Mouse (Mus musculus) layer of hippocampus, postnatal 25 days (tissue): ENCODE data around the gene Vmn1r70. TPM values are rescaled to one million over a fixed set of nuclear protein-coding genes. Genes with fewer than 3 reads are reported as not detected.

ENCODE experiments used
- DNase-seq, 2 experiments: peaks; one replicate each; pipeline ENCODE4 v3.0.0; 2022; ENCODE audit warnings: mixed read lengths in 2 of 2, low spot score in 1 of 2; ENCODE audit errors: extremely low spot score in 1 of 2
- total RNA-seq, 2 experiments: library from RNA; stranded (reverse); gene quantifications; 2 replicates each; pipeline ENCODE4 v1.2.3; 2021

The Vmn1r70 gene
- total RNA-seq: not detected

DNA sequence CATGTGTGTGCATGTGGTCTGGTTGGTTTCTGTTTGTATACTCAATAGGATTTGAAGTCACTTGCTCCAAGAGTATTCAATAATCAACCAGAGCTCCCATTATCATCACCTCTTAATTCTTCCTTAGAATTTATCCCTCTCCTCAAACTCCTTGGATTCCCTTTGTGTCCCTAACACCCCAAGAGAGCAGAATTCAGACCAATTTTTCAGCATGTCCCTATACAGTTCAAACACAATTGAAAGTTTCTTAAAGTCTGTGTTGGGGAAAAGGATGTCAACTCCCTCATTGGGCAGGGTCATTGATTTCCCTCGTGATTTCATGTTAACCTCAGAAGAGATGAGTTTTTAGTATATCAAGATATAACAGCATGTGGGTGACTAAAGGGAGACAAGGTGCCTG is at the start of gene Vmn1r70:
Vmn1r70 (plus strand) TSS at position 301 of the 400 bp plus-strand sequence.
- no peak for DNase-seq

DNA sequence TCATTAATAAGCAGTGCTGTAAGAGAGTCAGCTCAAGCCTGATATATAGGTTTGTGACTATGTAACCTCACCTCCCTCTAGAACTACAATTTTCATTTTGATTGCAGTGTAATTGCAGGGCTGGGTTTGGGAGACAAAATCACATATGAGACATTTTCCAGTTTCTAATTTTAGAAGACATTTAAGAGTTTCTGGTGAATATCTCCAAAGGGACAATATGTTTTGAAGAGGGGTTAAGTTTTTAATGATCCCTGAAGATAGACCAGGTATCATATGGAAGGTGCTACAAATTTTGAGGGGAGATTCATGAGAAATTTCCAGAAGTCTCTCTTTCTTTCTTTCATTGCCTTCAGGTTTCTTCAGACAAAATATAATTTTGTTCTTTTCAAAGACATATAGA is 17.8 kb upstream of the Vmn1r70 start, which contains the start of gene Vmn1r69:
Vmn1r69 (minus strand) TSS at position 101 of the 400 bp plus-strand sequence.
- no peak for DNase-seq

Other genes with a start within 250 kb of the Vmn1r70 start
- not detected for gene Vmn1r67, start 188.2 kb upstream of the Vmn1r70 start, total RNA-seq
- gene Zik1, start 136.1 kb upstream of the Vmn1r70 start, total RNA-seq: 10 to 100 TPM; 15.6 to 15.8 TPM
- gene Vmn1r68, start 73.0 kb upstream of the Vmn1r70 start, total RNA-seq: not detected
- gene Vmn1r69, start 17.9 kb upstream of the Vmn1r70 start, total RNA-seq: not detected
- not detected for gene Nlrp4b, start 56.3 kb downstream of the Vmn1r70 start, total RNA-seq
- not detected for gene Vmn1r71, start 122.8 kb downstream of the Vmn1r70 start, total RNA-seq